Mouse (Mus musculus) lung, postnatal 25 days (tissue): ENCODE measurements around the gene Rcan2.

Source experiments
- DNase-seq: peaks from one replicate; pipeline ENCODE4 v3.0.0; 2022; ENCODE audit warnings: low spot score

Gene Rcan2

GRCm38 (mm10) chr17:44020707-44021220, 219.6 kb downstream of the Rcan2 start:
- no peak for DNase-seq

- DNase-seq, result no peak
These were observed 222.7 kb downstream of the Rcan2 start for GRCm38 (mm10) chr17:44023842-44024241.

- DNase-seq, result no peak
These were observed 223.9 kb downstream of the Rcan2 start for GRCm38 (mm10) chr17:44025011-44025410.

- no peak for DNase-seq
These were observed 224.8 kb downstream of the Rcan2 start for GRCm38 (mm10) chr17:44025935-44026334.

- DNase-seq, result no peak
These were observed 225.2 kb downstream of the Rcan2 start for GRCm38 (mm10) chr17:44026378-44026777.

GRCm38 (mm10) chr17:44026786-44027185, 225.6 kb downstream of the Rcan2 start:
- DNase-seq, result no peak

GRCm38 (mm10) chr17:44027311-44027710, 226.2 kb downstream of the Rcan2 start:
- no peak for DNase-seq

- DNase-seq, result peak; percentile 36
These were observed 228.5 kb downstream of the Rcan2 start for GRCm38 (mm10) chr17:44029616-44030015.

GRCm38 (mm10) chr17:44030776-44031587, 229.8 kb downstream of the Rcan2 start:
- DNase-seq, result no peak

- no peak for DNase-seq
These were observed 233.9 kb downstream of the Rcan2 start for GRCm38 (mm10) chr17:44035005-44035404.

GRCm38 (mm10) chr17:44038656-44039055, 237.5 kb downstream of the Rcan2 start:
- no peak for DNase-seq

GRCm38 (mm10) chr17:44040449-44040848, 239.3 kb downstream of the Rcan2 start:
- no peak for DNase-seq

- DNase-seq, result no peak
These were observed 241.2 kb downstream of the Rcan2 start for GRCm38 (mm10) chr17:44042301-44042700.

- peak; percentile 50 for DNase-seq
These were observed 241.7 kb downstream of the Rcan2 start for GRCm38 (mm10) chr17:44042861-44043260.

- DNase-seq, result peak; percentile 17
These were observed 252.3 kb downstream of the Rcan2 start for GRCm38 (mm10) chr17:44053427-44053826.

- no peak for DNase-seq
These were observed 256.0 kb downstream of the Rcan2 start for GRCm38 (mm10) chr17:44057123-44057522.

- DNase-seq, result no peak
These were observed 257.0 kb downstream of the Rcan2 start for GRCm38 (mm10) chr17:44058145-44058544.

- no peak for DNase-seq
These were observed 259.6 kb downstream of the Rcan2 start for GRCm38 (mm10) chr17:44060781-44061180.

GRCm38 (mm10) chr17:44061289-44061890, 260.2 kb downstream of the Rcan2 start:
- no peak for DNase-seq

- DNase-seq, result no peak
These were observed 267.7 kb downstream of the Rcan2 start for GRCm38 (mm10) chr17:44068876-44069275.

- DNase-seq, result no peak
These were observed 270.5 kb downstream of the Rcan2 start for GRCm38 (mm10) chr17:44071680-44072079.

- no peak for DNase-seq
These were observed 274.4 kb downstream of the Rcan2 start for GRCm38 (mm10) chr17:44075601-44076000.

GRCm38 (mm10) chr17:44076051-44076680, 275.0 kb downstream of the Rcan2 start:
- DNase-seq, result peak; percentile 60
